Mouse (Mus musculus): ENCODE measurements around the gene Btnl2. TPM values are rescaled to one million over a fixed set of nuclear protein-coding genes. Genes with fewer than 3 reads are reported as not detected.

The Btnl2 gene
- polyA plus RNA-seq, 1 experiment = not detected

GRCm38 (mm10) chr17:34345486-34345885 lies 9.1 kb upstream of the Btnl2 start:
- H3K4me3 ChIP-seq (ENCODE audit: insufficient read depth, low read length) = no peak overlapping the region
- no peaks in the 10 kb centered on the region for H3K4me1 ChIP-seq (ENCODE audit: control insufficient read depth, insufficient read depth, low read length)
- H3K27ac ChIP-seq (ENCODE audit: insufficient read depth, low read length) = no peak overlapping the region
- TF ChIP-seq POLR2A (IDR thresholded peaks at IDR 0.05; ENCODE audit: extremely low read depth, insufficient read depth, low read length) (no peak), CTCF (IDR thresholded peaks at IDR 0.05; ENCODE audit: extremely low read depth, insufficient read depth, low read length) (no peak)

- no peak overlapping the region for H3K27ac ChIP-seq (ENCODE audit: insufficient read depth, low read length)
- H3K4me3 ChIP-seq (ENCODE audit: insufficient read depth, low read length) = no peak overlapping the region
- TF ChIP-seq CTCF (IDR thresholded peaks at IDR 0.05; ENCODE audit: extremely low read depth, insufficient read depth, low read length) (no peak), POLR2A (IDR thresholded peaks at IDR 0.05; ENCODE audit: extremely low read depth, insufficient read depth, low read length) (no peak)
- H3K4me1 ChIP-seq (ENCODE audit: control insufficient read depth, insufficient read depth, low read length) = no peaks in the 10 kb centered on the region
These were observed 8.6 kb upstream of the Btnl2 start for GRCm38 (mm10) chr17:34346041-34346440.

GRCm38 (mm10) chr17:34347606-34348308 lies 6.9 kb upstream of the Btnl2 start:
- H3K27ac ChIP-seq (ENCODE audit: insufficient read depth, low read length) = no peak overlapping the region
- TF ChIP-seq POLR2A (IDR thresholded peaks at IDR 0.05; ENCODE audit: extremely low read depth, insufficient read depth, low read length) (no peak), CTCF (IDR thresholded peaks at IDR 0.05; ENCODE audit: extremely low read depth, insufficient read depth, low read length) (no peak)
- H3K4me1 ChIP-seq (ENCODE audit: control insufficient read depth, insufficient read depth, low read length) = no peaks in the 10 kb centered on the region
- no peak overlapping the region for H3K4me3 ChIP-seq (ENCODE audit: insufficient read depth, low read length)

- H3K4me1 ChIP-seq (ENCODE audit: control insufficient read depth, insufficient read depth, low read length) = no peaks in the 10 kb centered on the region
- H3K4me3 ChIP-seq (ENCODE audit: insufficient read depth, low read length) = no peak overlapping the region
- H3K27ac ChIP-seq (ENCODE audit: insufficient read depth, low read length) = no peak overlapping the region
- TF ChIP-seq CTCF (IDR thresholded peaks at IDR 0.05; ENCODE audit: extremely low read depth, insufficient read depth, low read length) (peak; percentile 86), POLR2A (IDR thresholded peaks at IDR 0.05; ENCODE audit: extremely low read depth, insufficient read depth, low read length) (no peak)
These were observed 5.2 kb upstream of the Btnl2 start for GRCm38 (mm10) chr17:34349429-34349828.

- H3K27ac ChIP-seq (ENCODE audit: insufficient read depth, low read length) = no peak overlapping the region
- no peak overlapping the region for H3K4me3 ChIP-seq (ENCODE audit: insufficient read depth, low read length)
- no peaks in the 10 kb centered on the region for H3K4me1 ChIP-seq (ENCODE audit: control insufficient read depth, insufficient read depth, low read length)
- TF ChIP-seq CTCF (IDR thresholded peaks at IDR 0.05; ENCODE audit: extremely low read depth, insufficient read depth, low read length) (no peak), POLR2A (IDR thresholded peaks at IDR 0.05; ENCODE audit: extremely low read depth, insufficient read depth, low read length) (no peak)
These were observed 318 bp downstream of the Btnl2 start for GRCm38 (mm10) chr17:34354940-34355339.

GRCm38 (mm10) chr17:34362954-34363546 lies 8.4 kb downstream of the Btnl2 start:
- TF ChIP-seq POLR2A (IDR thresholded peaks at IDR 0.05; ENCODE audit: extremely low read depth, insufficient read depth, low read length) = no peak
- no peak for TF ChIP-seq CTCF (IDR thresholded peaks at IDR 0.05; ENCODE audit: extremely low read depth, insufficient read depth, low read length)
- no peaks in the 10 kb centered on the region for H3K4me1 ChIP-seq (ENCODE audit: control insufficient read depth, insufficient read depth, low read length)
- no peak overlapping the region for H3K4me3 ChIP-seq (ENCODE audit: insufficient read depth, low read length)
- H3K27ac ChIP-seq (ENCODE audit: insufficient read depth, low read length) = no peak overlapping the region

GRCm38 (mm10) chr17:34363676-34364310 lies 9.2 kb downstream of the Btnl2 start:
- H3K27ac ChIP-seq (ENCODE audit: insufficient read depth, low read length) = no peak overlapping the region
- TF ChIP-seq POLR2A (IDR thresholded peaks at IDR 0.05; ENCODE audit: extremely low read depth, insufficient read depth, low read length) (no peak), CTCF (IDR thresholded peaks at IDR 0.05; ENCODE audit: extremely low read depth, insufficient read depth, low read length) (no peak)
- H3K4me3 ChIP-seq (ENCODE audit: insufficient read depth, low read length) = no peak overlapping the region
- no peaks in the 10 kb centered on the region for H3K4me1 ChIP-seq (ENCODE audit: control insufficient read depth, insufficient read depth, low read length)

- no peak overlapping the region for H3K4me3 ChIP-seq (ENCODE audit: insufficient read depth, low read length)
- H3K27ac ChIP-seq (ENCODE audit: insufficient read depth, low read length) = no peak overlapping the region
- TF ChIP-seq POLR2A (IDR thresholded peaks at IDR 0.05; ENCODE audit: extremely low read depth, insufficient read depth, low read length) = no peak
- no peaks in the 10 kb centered on the region for H3K4me1 ChIP-seq (ENCODE audit: control insufficient read depth, insufficient read depth, low read length)
These were observed 10.4 kb downstream of the Btnl2 start for GRCm38 (mm10) chr17:34365031-34365430.

- Histone ChIP-seq H3K27ac (ENCODE audit: insufficient read depth, low read length) (no peak overlapping the region), H3K4me1 (ENCODE audit: control insufficient read depth, insufficient read depth, low read length) (no peaks in the 10 kb centered on the region), H3K4me3 (ENCODE audit: insufficient read depth, low read length) (no peak overlapping the region)
- no peak for TF ChIP-seq CTCF (IDR thresholded peaks at IDR 0.05; ENCODE audit: extremely low read depth, insufficient read depth, low read length)
- TF ChIP-seq POLR2A (IDR thresholded peaks at IDR 0.05; ENCODE audit: extremely low read depth, insufficient read depth, low read length) = no peak
These were observed 15.9 kb downstream of the Btnl2 start for GRCm38 (mm10) chr17:34370563-34370962.

Measured in cortical plate, adult 2 months (tissue).